Mouse (Mus musculus) thymus, postnatal 4 days (tissue): ENCODE measurements at regions not wholly inside any gene's neighbourhood (a gene's known extent, or its start where the extent isn't known, plus 50 kb on each side); places are given as distances from the start of the nearest gene placed in this dataset.

Source experiments
- DNase-seq: peaks from one replicate; pipeline ENCODE4 v3.0.0; 2021

GRCm38 (mm10) chr16:50010074-50010473 is 209.7 kb downstream of the Cd47 start:
- DNase-seq: no peak

DNA sequence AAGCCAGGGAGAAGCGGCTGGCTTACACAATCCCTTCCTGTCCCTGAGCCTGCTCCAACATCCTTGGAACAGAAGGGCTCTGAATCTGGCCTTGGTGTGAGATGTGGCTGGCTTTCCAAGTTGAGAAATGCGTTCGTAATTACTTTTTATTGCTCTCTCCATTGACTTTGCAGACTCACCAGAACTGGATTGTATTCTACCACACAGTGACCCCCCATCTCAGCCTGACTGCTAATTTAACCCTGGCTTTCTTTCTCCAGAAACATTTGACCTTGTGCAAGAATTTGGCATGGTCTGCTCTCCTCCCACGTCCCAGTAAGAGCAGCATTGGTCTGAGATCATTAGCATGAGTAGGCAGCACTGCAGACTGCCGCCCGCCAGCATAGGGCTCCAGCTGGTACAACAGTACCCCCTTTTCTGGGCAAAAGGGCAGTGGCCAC is 210.2 kb downstream of the Cd47 start:
- no peak for DNase-seq

GRCm38 (mm10) chr16:50023885-50024284 is 223.6 kb downstream of the Cd47 start:
- no peak for DNase-seq

GRCm38 (mm10) chr16:50026100-50026884 is 226.0 kb downstream of the Cd47 start:
- DNase-seq: peak; percentile 19

DNA sequence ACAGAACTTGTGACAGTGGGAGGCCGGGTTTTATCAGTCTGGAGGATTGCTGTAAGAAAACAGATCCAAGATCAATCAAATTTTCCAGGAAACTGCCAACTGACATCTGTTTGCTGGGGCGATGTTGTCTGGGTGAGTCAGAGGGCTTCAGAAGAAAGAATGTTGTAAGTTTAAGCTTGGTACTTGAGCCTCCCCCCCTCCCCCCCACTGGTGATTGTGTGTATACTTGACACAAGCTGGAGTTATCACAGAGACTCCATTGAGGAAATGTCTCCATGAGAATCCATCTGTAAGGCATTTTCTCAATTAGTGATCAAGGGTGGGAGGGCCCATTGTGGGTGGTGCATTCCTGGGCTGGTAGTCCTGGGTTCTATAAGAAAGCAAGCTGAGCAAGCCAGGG is 226.9 kb downstream of the Cd47 start:
- DNase-seq: no peak

- DNase-seq: no peak
Observed at GRCm38 (mm10) chr16:50029711-50030110, 229.4 kb downstream of the Cd47 start.

- DNase-seq: peak; percentile 23
Observed at GRCm38 (mm10) chr16:50030355-50030754, 230.0 kb downstream of the Cd47 start.

DNA sequence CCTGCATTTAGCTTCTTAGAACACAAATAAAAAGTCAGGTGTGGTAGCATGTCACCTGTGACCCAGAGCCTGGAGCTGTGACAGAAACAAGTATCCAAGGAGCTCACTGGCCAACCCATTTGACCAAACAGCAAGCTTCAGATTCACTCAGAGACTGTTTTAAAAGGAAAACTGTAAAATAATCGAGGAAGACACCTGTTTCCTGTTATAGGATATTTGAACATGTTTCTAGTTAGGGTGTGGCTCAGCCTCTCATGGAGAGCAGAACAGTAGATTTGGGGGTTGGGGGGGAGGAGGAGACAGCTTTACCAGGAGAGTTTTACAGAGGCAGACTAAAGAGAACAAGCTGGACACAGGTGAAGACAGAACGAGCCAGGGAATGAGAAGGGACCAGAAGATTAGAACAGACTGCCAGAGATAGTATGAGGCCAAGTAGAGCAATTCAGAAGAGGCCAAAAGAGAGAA is 230.6 kb downstream of the Cd47 start:
- DNase-seq: no peak

- DNase-seq: no peak
Observed at GRCm38 (mm10) chr16:50032798-50033197, 232.5 kb downstream of the Cd47 start.

DNA sequence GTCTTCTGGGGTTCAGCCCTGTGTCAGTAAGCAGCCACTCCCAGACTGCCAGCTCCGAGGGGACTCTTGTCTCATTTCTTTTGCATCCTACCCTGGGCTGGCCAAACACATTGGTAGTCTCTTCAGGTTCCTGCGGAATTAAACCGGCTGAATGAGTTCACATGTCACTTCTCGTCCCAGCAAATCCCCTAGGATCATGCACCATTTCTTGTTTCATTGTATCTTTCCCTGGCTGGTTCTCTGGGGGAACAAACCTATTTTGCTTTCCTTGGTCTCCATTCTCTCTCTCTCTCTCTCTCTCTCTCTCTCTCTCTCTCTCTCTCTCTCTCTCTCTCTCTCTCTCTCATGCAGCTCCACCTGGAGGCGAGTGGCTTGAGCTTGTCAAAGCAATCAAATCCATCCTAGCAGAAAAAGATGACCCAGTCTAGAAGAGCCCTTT is 236.0 kb downstream of the Cd47 start:
- peak; percentile 24 for DNase-seq

DNA sequence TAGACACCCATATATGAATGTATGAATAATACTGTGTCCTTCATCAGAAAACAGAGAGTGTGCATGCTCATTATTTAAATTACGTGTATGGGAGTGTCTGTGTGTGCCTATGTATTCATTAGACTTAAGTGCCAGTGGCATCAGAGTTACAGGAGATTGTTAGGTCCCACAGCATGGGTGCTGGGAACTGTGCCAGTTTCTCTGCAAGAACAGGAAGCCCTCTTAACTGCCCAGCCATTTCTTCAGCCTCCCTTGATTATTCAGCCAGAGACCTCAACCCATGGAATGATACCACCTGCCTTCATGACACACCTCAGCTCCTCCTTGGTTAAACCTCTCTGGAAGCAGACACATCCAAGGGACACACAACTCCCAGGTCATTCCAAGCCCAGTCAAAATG is 243.8 kb downstream of the Cd47 start:
- DNase-seq: no peak

DNA sequence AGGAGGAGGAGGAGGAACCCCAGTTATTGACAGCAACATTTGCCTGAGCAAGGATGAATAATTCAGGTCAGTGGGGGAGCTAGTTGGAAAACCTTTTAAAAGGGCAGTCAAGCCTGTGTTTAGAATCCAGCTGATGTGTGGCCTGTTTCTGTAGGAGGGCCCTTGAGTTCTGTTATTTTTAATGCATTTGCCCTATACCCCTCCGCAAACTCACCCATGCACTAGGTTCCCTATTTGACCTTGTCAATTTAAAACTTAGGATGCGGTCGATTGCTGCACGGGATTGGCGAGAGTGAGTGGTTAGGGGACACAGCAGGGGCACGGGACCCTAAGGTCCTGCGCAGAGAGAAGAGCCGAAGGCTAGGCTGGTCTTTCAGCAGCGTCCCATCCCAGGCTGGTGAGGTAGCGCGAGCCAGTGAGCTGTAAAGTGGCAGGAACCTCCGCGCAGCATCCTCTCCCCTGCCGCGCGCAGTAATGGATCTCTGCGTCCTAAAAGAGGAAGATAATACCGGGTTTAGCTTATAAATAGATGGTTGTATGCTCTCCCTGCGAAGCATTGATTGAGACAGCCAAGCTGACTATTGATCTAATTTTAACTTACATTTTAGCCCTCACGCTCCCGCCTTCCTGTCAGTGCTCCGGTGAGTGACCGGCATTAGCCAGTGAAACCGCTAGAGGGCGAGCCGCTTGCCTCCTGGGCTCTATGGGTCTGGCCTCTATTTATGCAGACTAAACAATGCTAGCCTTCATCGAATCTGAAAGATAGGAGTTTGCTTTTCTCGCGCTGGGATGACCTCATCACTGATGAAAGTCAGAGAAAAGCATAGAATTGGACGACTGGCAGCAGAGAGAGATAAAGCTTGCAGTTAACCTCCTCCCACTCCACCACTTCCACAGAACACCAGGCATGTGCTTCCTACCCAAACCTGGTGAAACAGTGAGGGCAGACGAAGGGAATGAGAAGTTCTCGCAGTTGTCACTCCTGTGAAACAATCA is 245.5 kb downstream of the Cd47 start:
- peak; percentile 86 for DNase-seq

DNA sequence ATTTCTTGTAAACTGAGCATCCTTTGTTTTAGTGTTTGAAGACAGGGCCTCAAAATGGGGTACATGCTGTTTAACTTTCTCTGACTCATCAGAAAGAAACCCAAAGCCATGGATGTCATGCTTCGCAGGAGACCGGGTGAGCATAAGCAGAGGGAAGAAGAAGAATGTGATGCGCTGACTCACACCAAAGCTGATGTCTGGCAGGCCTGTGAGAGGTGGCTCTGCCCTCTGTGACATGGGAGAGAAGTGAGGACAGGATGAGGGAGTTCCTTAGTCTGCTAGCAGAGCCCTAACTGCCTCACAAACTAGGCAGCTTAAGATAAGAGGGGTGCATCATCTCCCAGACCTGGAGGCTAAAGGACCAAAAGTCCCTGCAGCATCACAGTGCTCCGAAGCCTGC is 263.2 kb downstream of the Cd47 start:
- DNase-seq: no peak

- DNase-seq: no peak
Observed at GRCm38 (mm10) chr16:50065336-50066082, 265.2 kb downstream of the Cd47 start.

DNA sequence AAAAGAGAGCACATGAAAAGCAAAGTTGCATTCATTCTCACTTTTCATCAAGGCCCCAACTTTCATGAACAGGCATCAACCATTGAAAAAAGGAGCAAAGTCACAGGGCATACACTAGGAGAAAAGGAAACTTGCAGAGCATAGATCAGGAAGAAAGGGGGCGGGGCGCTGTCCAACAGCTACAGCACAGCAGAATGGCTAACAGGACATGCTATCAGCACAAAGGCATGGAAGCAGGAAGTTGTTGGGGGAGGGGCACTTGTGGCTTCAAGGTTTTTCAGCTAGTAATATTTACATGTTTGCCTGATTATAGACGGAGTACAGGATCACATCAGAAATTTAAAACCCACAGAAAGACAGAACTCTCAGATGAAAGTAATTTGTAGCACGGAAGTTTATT is 268.7 kb downstream of the Cd47 start:
- DNase-seq: peak; percentile 73

GRCm38 (mm10) chr16:50070728-50071127 is 270.4 kb downstream of the Cd47 start:
- DNase-seq: no peak

DNA sequence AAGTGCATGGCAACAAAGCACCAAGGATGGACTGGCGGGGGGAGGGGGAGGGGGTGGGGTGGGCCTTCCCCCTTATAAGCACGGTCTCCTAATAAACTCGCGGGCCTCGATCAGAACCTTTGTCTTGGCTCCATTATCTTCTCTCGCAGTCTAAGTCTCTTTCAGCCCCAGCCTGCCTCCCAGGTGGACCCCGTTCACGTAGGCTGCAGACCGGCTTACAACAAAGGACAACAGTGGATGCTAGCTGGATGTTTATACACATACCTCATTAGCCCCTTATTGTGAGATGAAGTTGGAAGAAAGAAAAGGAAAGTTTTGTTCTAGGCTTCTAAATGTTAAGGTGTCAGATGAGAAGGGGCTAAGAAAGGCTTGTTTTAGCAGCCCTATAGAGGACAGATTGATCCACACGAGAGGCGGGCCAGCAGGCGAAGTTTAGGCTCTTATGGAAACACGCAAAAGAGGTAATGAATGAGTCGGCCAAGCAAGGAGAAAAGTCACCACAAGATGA is 272.6 kb downstream of the Cd47 start:
- DNase-seq: no peak

DNA sequence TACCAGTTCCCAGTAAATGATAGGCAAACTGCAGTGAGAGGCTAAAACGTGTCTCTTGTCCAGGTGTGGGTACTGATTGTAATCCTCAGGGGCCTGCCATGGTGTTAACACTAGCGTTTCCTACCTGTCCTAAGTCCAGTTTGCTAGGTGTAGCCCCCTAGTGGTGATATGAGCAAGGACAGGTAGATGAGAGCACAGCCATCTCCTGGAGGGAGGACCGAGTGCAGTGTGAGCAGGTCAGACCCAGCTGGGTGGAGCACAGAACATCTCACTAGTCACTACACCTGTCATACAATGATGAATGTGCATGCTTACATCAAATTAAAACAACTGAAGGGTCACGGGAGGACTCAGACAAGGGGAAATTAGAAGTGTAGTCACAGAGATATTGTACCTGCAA is 273.6 kb downstream of the Cd47 start:
- DNase-seq: peak; percentile 52

DNA sequence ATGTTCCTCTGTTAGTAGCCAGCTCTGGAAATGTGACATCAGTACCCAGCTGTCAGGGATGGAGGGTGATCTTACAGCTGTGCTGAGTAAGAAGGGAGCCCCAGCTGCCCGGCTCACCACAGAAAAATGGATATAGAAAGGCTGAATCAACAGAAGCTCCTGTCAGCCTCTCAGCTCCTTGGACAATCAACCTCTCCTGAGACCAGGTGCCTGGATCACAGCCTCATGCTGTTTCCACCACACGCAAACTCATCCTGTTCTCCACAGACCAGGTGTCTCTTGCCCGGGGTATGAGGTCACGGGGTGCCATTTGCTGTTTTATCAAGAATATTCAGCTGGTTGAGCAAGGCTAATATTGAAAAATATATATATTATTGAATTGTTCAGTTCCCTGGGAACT is 275.3 kb downstream of the Cd47 start:
- DNase-seq: no peak

DNA sequence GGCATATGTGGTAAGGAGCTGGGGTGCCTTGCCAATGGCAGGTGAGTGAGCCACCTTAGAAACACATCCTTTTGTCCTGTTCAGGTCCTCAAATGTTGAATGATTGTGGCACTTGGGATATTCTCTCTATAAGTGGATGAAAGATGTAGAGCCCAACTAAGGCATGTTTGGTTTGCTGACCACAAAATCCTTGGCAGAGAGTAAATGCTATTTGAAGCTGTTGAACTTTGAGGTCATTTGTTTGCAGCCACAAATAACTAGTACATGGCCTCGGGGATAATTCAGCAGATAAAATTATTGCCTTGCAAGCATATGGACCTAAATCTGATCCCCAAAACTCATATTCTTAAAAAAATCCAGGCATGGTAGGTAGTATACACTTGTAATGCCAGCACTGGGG is 281.2 kb downstream of the Cd47 start:
- DNase-seq: no peak

GRCm38 (mm10) chr16:50092318-50092717 is 292.0 kb downstream of the Cd47 start:
- DNase-seq: no peak

DNA sequence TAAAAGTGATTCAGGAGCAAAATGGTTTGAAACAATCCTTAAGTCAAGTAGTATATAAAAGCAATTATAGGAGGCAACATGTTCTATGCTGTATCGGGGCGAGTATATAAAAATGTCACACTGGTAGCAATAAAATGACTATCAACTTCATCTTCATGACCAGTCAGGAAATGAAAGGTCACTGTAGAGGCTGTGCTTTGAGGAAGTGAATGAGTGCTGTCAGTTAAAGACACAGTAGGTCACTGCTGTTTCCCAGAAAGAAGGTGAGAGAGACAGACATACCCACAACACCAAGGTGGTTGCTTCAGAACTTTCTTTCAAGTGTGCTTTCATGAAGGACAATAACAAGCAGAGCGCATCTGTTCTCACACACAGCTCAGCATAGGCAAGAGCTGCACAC is 292.4 kb downstream of the Cd47 start:
- DNase-seq: no peak
